Mouse (Mus musculus) kidney, embryonic 15.5 days (tissue): ENCODE data around the gene Ccdc13. TPM values are rescaled to one million over a fixed set of nuclear protein-coding genes. Genes with fewer than 3 reads are reported as not detected.
A peak's percentile ranks its signal among the peaks of the same experiment; 100 is the strongest.

Source experiments
- ATAC-seq: fragments of 200-750 bp; cut with Nextera tagmentation; replicated peaks from 2 replicates; pipeline ENCODE4 v1.8.0; 2017; ENCODE audit warnings: moderate TSS enrichment; ENCODE audit not compliant: low FRiP score
- H3K27ac ChIP-seq: fragments of 300-500 bp; sonication (generic); 2 replicates; pipeline ENCODE4 v1.5.1; 2015; ENCODE audit warnings: mild to moderate bottlenecking, inconsistent platforms
- H3K27me3 ChIP-seq: fragments of 300-500 bp; sonication (generic); 2 replicates; pipeline ENCODE4 v1.6.1; 2015; ENCODE audit warnings: inconsistent platforms
- H3K36me3 ChIP-seq: fragments of 300-500 bp; sonication (generic); 2 replicates; pipeline ENCODE4 v1.6.1; 2015; ENCODE audit warnings: inconsistent platforms
- H3K4me1 ChIP-seq: fragments of 300-500 bp; sonication (generic); 2 replicates; pipeline ENCODE4 v1.6.1; 2015; ENCODE audit warnings: inconsistent platforms
- H3K4me2 ChIP-seq: fragments of 300-500 bp; sonication (generic); 2 replicates; pipeline ENCODE4 v1.6.1; 2015; ENCODE audit warnings: moderate library complexity, mild to moderate bottlenecking, inconsistent platforms
- H3K4me3 ChIP-seq: fragments of 300-500 bp; sonication (generic); replicated peaks from 2 replicates; pipeline ENCODE4 v1.5.1; 2015; ENCODE audit warnings: mild to moderate bottlenecking, inconsistent platforms
- H3K9ac ChIP-seq: fragments of 300-500 bp; sonication (generic); 2 replicates; pipeline ENCODE4 v1.6.1; 2015; ENCODE audit warnings: mild to moderate bottlenecking, inconsistent platforms
- H3K9me3 ChIP-seq: fragments of 300-500 bp; sonication (generic); replicated peaks from 2 replicates; pipeline ENCODE4 v1.6.1; 2016; ENCODE audit warnings: inconsistent platforms
- WGBS: fragments of 180-500 bp; shearing (Covaris S2); methylation state at CpG from one replicate; pipeline ENCODE4 v1.1.7; 2015; ENCODE audit warnings: mixed read lengths; 5-methylcytosine and 5-hydroxymethylcytosine counted together
- polyA plus RNA-seq: library from polyadenylated mRNA; unstranded; fragments of >200 nt; fragmentation: Nextera tagmentation; extraction: Ambion mirVana; gene quantifications from 2 replicates; pipeline ENCODE4 v1.2.1, GENCODE M21; 2015

Gene Ccdc13
- polyA plus RNA-seq, 1 experiment from 2014 or later: 0.47 TPM

GRCm38 (mm10) chr9:121819771-121820471 lies 19.3 kb downstream of the Ccdc13 start:
- Histone ChIP-seq H3K27ac (no peak overlapping the region), H3K27me3 (0 out of 2 replicates have a peak, but pooled peaks cover 3% of the 10 kb centered on the region), H3K4me2 (no peak overlapping the region), H3K4me1 (peaks cover 7% of the 10 kb centered on the region; the same call in 1 of the 2 replicates), H3K9ac (no peak overlapping the region), H3K4me3 (no peak overlapping the region), H3K9me3 (no peaks in the 10 kb centered on the region), H3K36me3 (no peaks in the 10 kb centered on the region)
- 65% methylated on average over 7 of the region's 7 CpGs for WGBS
- ATAC-seq: no peak

- WGBS: 78% methylated on average over 9 of the region's 9 CpGs
- H3K27ac ChIP-seq: no peak overlapping the region
- ATAC-seq: no peak
Measured at GRCm38 (mm10) chr9:121819073-121819770, 20.0 kb downstream of the Ccdc13 start.

GRCm38 (mm10) chr9:121815183-121815582 lies 24.1 kb downstream of the Ccdc13 start:
- no peak for ATAC-seq
- WGBS: 45% methylated on average over 6 of the region's 6 CpGs
- no peaks in the 10 kb centered on the region for H3K36me3 ChIP-seq

More at GRCm38 (mm10) chr9:121819073-121819770, 20.0 kb downstream of the Ccdc13 start:
- no peaks in the 10 kb centered on the region for H3K9me3 ChIP-seq
- H3K36me3 ChIP-seq: no peaks in the 10 kb centered on the region
- H3K27me3 ChIP-seq: 0 out of 2 replicates have a peak, but pooled peaks cover 3% of the 10 kb centered on the region
- no peak overlapping the region for H3K4me2 ChIP-seq
- no peak overlapping the region for H3K9ac ChIP-seq
- peaks cover 7% of the 10 kb centered on the region; the same call in 1 of the 2 replicates for H3K4me1 ChIP-seq
- H3K4me3 ChIP-seq: no peak overlapping the region

GRCm38 (mm10) chr9:121810081-121810821 lies 29.0 kb downstream of the Ccdc13 start:
- H3K4me3 ChIP-seq: no peak overlapping the region
- no peak overlapping the region for H3K27ac ChIP-seq
- no peak overlapping the region for H3K9ac ChIP-seq
- peaks cover 12% of the 10 kb centered on the region for H3K4me1 ChIP-seq
- no peaks in the 10 kb centered on the region for H3K36me3 ChIP-seq
- no peak for ATAC-seq
- no peak overlapping the region for H3K4me2 ChIP-seq
- no peaks in the 10 kb centered on the region for H3K9me3 ChIP-seq
- WGBS: 26% methylated on average over 15 of the region's 15 CpGs
- no peaks in the 10 kb centered on the region for H3K27me3 ChIP-seq

More at GRCm38 (mm10) chr9:121815183-121815582, 24.1 kb downstream of the Ccdc13 start:
- Histone ChIP-seq H3K4me1 (peaks cover 6% of the 10 kb centered on the region), H3K27ac (no peak overlapping the region), H3K27me3 (0 out of 2 replicates have a peak, but pooled peaks cover 3% of the 10 kb centered on the region), H3K9ac (no peak overlapping the region), H3K4me2 (no peak overlapping the region), H3K9me3 (no peaks in the 10 kb centered on the region), H3K4me3 (no peak overlapping the region)

- H3K9ac ChIP-seq: no peak overlapping the region
- ATAC-seq: no peak
- no peak overlapping the region for H3K27ac ChIP-seq
- H3K4me1 ChIP-seq: peaks cover 12% of the 10 kb centered on the region
- 75% methylated on average over 3 of the region's 3 CpGs for WGBS
- no peaks in the 10 kb centered on the region for H3K27me3 ChIP-seq
- no peak overlapping the region for H3K4me2 ChIP-seq
- no peak overlapping the region for H3K4me3 ChIP-seq
- H3K9me3 ChIP-seq: no peaks in the 10 kb centered on the region
- H3K36me3 ChIP-seq: no peaks in the 10 kb centered on the region
Measured at GRCm38 (mm10) chr9:121808511-121808910, 30.8 kb downstream of the Ccdc13 start.

- 68% methylated on average over 7 of the region's 7 CpGs for WGBS
Measured at GRCm38 (mm10) chr9:121807947-121808346, 31.3 kb downstream of the Ccdc13 start.

GRCm38 (mm10) chr9:121807546-121807945 lies 31.7 kb downstream of the Ccdc13 start:
- no peak overlapping the region for H3K4me2 ChIP-seq
- H3K4me1 ChIP-seq: peaks cover 12% of the 10 kb centered on the region
- H3K4me3 ChIP-seq: no peak overlapping the region
- H3K9me3 ChIP-seq: no peaks in the 10 kb centered on the region
- H3K36me3 ChIP-seq: no peaks in the 10 kb centered on the region
- no peak overlapping the region for H3K27ac ChIP-seq
- no peak for ATAC-seq
- no peaks in the 10 kb centered on the region for H3K27me3 ChIP-seq
- WGBS: 75% methylated on average over 1 of the region's 1 CpGs
- no peak overlapping the region for H3K9ac ChIP-seq

More at GRCm38 (mm10) chr9:121807947-121808346, 31.3 kb downstream of the Ccdc13 start:
- no peak overlapping the region for H3K27ac ChIP-seq
- H3K36me3 ChIP-seq: no peaks in the 10 kb centered on the region
- no peak overlapping the region for H3K4me3 ChIP-seq
- H3K4me2 ChIP-seq: no peak overlapping the region
- no peaks in the 10 kb centered on the region for H3K27me3 ChIP-seq
- peaks cover 12% of the 10 kb centered on the region for H3K4me1 ChIP-seq
- H3K9me3 ChIP-seq: no peaks in the 10 kb centered on the region
- ATAC-seq: no peak
- no peak overlapping the region for H3K9ac ChIP-seq

GRCm38 (mm10) chr9:121802747-121803146 lies 36.5 kb downstream of the Ccdc13 start:
- no peaks in the 10 kb centered on the region for H3K9me3 ChIP-seq
- no peak for ATAC-seq
- peaks cover 4% of the 10 kb centered on the region; the same call in 1 of the 2 replicates for H3K4me1 ChIP-seq
- WGBS: 50% methylated on average over 7 of the region's 7 CpGs
- H3K27ac ChIP-seq: no peak overlapping the region
- no peak overlapping the region for H3K4me3 ChIP-seq
- H3K27me3 ChIP-seq: peaks cover 3% of the 10 kb centered on the region; the same call in 1 of the 2 replicates
- H3K4me2 ChIP-seq: no peak overlapping the region
- no peaks in the 10 kb centered on the region for H3K36me3 ChIP-seq
- H3K9ac ChIP-seq: no peak overlapping the region

- Histone ChIP-seq H3K27ac (no peak overlapping the region), H3K4me1 (peaks cover 7% of the 10 kb centered on the region; the same call in 1 of the 2 replicates), H3K27me3 (peaks cover 11% of the 10 kb centered on the region), H3K4me3 (no peak overlapping the region), H3K9ac (no peak overlapping the region), H3K9me3 (no peaks in the 10 kb centered on the region), H3K4me2 (no peak overlapping the region), H3K36me3 (no peaks in the 10 kb centered on the region)
- ATAC-seq: 0 out of 2 replicates have a peak, but pooled peaks have one; percentile 13
- 53% methylated on average over 6 of the region's 6 CpGs for WGBS
Measured at GRCm38 (mm10) chr9:121798887-121799520, 40.3 kb downstream of the Ccdc13 start.

GRCm38 (mm10) chr9:121797722-121798121 lies 41.5 kb downstream of the Ccdc13 start:
- H3K4me1 ChIP-seq: peaks cover 8% of the 10 kb centered on the region; the same call in 1 of the 2 replicates
- peak overlapping the region; percentile 36; the same call in 1 of the 2 replicates for H3K4me2 ChIP-seq
- no peaks in the 10 kb centered on the region for H3K9me3 ChIP-seq
- no peak overlapping the region for H3K27ac ChIP-seq
- peak; percentile 53 for ATAC-seq
- WGBS: 6% methylated on average over 12 of the region's 12 CpGs
- peaks cover 11% of the 10 kb centered on the region for H3K27me3 ChIP-seq
- H3K9ac ChIP-seq: no peak overlapping the region
- no peak overlapping the region for H3K4me3 ChIP-seq
- H3K36me3 ChIP-seq: no peaks in the 10 kb centered on the region

- no peak overlapping the region for H3K27ac ChIP-seq
- H3K36me3 ChIP-seq: no peaks in the 10 kb centered on the region
- H3K4me3 ChIP-seq: no peak overlapping the region
- peaks cover 22% of the 10 kb centered on the region for H3K4me1 ChIP-seq
- H3K9me3 ChIP-seq: no peaks in the 10 kb centered on the region
- 42% methylated on average over 1 of the region's 1 CpGs for WGBS
- ATAC-seq: no peak
- H3K27me3 ChIP-seq: peaks cover 11% of the 10 kb centered on the region
- no peak overlapping the region for H3K4me2 ChIP-seq
- H3K9ac ChIP-seq: no peak overlapping the region
Measured at GRCm38 (mm10) chr9:121794972-121795539, 44.2 kb downstream of the Ccdc13 start.
